Mouse (Mus musculus) kidney, postnatal 10 days (tissue): ENCODE measurements at regions not wholly inside any gene's neighbourhood (a gene's known extent, or its start where the extent isn't known, plus 50 kb on each side); places are given as distances from the start of the nearest gene placed in this dataset.

Experiments used
- DNase-seq: peaks from one replicate; pipeline ENCODE4 v3.0.0; 2021; ENCODE audit warnings: mixed read lengths

GRCm38 (mm10) chr9:61705586-61706233, 208.6 kb downstream of the Rplp1 start:
- DNase-seq = no peak

- peak; percentile 49 for DNase-seq
These were observed 211.0 kb downstream of the Rplp1 start for GRCm38 (mm10) chr9:61703301-61703700.

GRCm38 (mm10) chr9:61702280-61702966, 211.9 kb downstream of the Rplp1 start:
- DNase-seq = no peak

GRCm38 (mm10) chr9:61700576-61700975, 213.8 kb downstream of the Rplp1 start:
- DNase-seq = no peak

GRCm38 (mm10) chr9:61699618-61700017, 214.7 kb downstream of the Rplp1 start:
- no peak for DNase-seq

- peak; percentile 87 for DNase-seq
These were observed 216.4 kb downstream of the Rplp1 start for GRCm38 (mm10) chr9:61697959-61698358.

- DNase-seq = no peak
These were observed 217.5 kb downstream of the Rplp1 start for GRCm38 (mm10) chr9:61696831-61697230.

- no peak for DNase-seq
These were observed 218.5 kb downstream of the Rplp1 start for GRCm38 (mm10) chr9:61695821-61696220.

GRCm38 (mm10) chr9:61695381-61695791, 219.0 kb downstream of the Rplp1 start:
- peak; percentile 67 for DNase-seq

GRCm38 (mm10) chr9:61694206-61694605, 220.1 kb downstream of the Rplp1 start:
- DNase-seq = no peak

GRCm38 (mm10) chr9:61690786-61691185, 223.6 kb downstream of the Rplp1 start:
- no peak for DNase-seq

- DNase-seq = peak; percentile 80
These were observed 224.4 kb downstream of the Rplp1 start for GRCm38 (mm10) chr9:61689939-61690338.

GRCm38 (mm10) chr9:61689516-61689915, 224.8 kb downstream of the Rplp1 start:
- DNase-seq = no peak

GRCm38 (mm10) chr9:61683557-61683956, 230.8 kb downstream of the Rplp1 start:
- no peak for DNase-seq

- DNase-seq = no peak
These were observed 231.5 kb downstream of the Rplp1 start for GRCm38 (mm10) chr9:61682744-61683259.

GRCm38 (mm10) chr9:61682316-61682715, 232.0 kb downstream of the Rplp1 start:
- DNase-seq = no peak

GRCm38 (mm10) chr9:61681406-61681805, 232.9 kb downstream of the Rplp1 start:
- DNase-seq = no peak

- no peak for DNase-seq
These were observed 233.4 kb downstream of the Rplp1 start for GRCm38 (mm10) chr9:61680911-61681311.

GRCm38 (mm10) chr9:61679686-61680085, 234.7 kb downstream of the Rplp1 start:
- DNase-seq = no peak

- no peak for DNase-seq
These were observed 236.7 kb downstream of the Rplp1 start for GRCm38 (mm10) chr9:61677603-61678002.

- DNase-seq = no peak
These were observed 237.3 kb downstream of the Rplp1 start for GRCm38 (mm10) chr9:61677037-61677436.

GRCm38 (mm10) chr9:61675366-61675765, 239.0 kb downstream of the Rplp1 start:
- no peak for DNase-seq

- no peak for DNase-seq
These were observed 240.7 kb downstream of the Rplp1 start for GRCm38 (mm10) chr9:61673575-61674203.

GRCm38 (mm10) chr9:61670986-61671385, 243.4 kb downstream of the Rplp1 start:
- DNase-seq = no peak
